Mouse (Mus musculus): ENCODE data around the gene Lhfpl3. TPM values are rescaled to one million over a fixed set of nuclear protein-coding genes. Genes with fewer than 3 reads are reported as not detected.
A peak's percentile ranks its signal among the peaks of the same experiment; 100 is the strongest.

Gene Lhfpl3
- total RNA-seq, 2 experiments from 2014 or later = 0.89 to 1.1 TPM

- DNase-seq = no peak
Measured at GRCm38 (mm10) chr5:22926171-22926570, 180.3 kb downstream of the Lhfpl3 start.

DNA sequence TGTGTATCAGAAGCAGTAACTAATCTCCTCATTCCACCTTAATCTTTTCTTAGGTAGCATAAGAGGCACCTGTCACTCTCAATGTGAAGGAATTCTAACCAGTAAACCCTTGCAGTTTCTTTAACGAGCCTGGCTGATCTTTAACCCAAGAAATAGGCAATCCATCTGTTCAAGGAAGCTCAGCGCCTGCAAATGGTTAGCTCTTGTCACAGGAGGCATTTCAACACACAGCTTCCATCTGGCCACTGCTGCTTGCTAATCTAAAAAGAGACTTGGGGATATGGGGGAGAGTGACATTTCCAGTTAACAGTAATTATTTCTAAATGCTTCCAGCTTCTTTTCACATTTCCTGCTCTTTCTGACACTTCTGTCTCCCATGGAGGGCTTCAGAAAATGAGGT, 182.9 kb downstream of the Lhfpl3 start:
- no peak for DNase-seq

DNA sequence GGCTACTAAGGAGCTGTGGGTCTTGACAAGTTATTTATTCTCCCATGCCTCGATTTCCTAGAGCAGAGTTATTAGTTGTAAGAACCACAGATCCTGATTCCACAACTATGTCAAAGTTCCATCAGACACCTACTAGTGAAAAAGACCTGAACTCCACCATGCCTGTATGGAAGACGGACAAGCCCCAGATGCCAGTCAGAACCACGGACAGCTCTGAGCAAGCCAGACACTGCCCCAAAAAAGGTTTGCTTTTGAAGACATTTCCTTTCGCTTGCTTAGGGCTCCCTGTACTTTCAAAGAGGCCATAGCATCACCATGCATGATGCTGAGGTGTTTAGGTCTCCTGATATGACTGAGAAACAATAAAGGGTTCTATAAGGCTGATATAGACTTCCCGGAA, 197.4 kb downstream of the Lhfpl3 start:
- peak in 1 of 2 experiments; percentile 4 for DNase-seq

- DNase-seq = peak; percentile 24 to 34
Measured at GRCm38 (mm10) chr5:22963300-22963699, 217.4 kb downstream of the Lhfpl3 start.

- DNase-seq = no peak
Measured at GRCm38 (mm10) chr5:22986771-22987170, 240.9 kb downstream of the Lhfpl3 start.

DNA sequence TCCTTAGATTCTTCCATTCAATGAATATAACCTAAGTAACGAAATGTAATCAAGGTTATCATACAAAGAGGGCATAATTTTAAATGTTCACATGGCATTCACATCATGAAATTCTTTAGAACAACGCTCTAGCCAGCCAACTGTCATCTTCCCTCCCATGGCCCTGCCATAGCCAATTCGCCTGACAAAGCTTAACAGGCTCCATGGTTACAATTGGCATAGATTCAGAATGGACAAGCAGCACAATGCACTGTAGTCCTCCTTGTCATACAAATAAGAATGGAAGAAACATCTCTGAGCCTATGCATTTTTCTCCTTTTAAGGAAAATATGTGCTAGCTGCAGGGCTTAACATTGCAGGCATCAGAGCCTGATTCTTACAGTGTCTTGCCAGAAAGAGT, 254.0 kb downstream of the Lhfpl3 start:
- DNase-seq = no peak

DNA sequence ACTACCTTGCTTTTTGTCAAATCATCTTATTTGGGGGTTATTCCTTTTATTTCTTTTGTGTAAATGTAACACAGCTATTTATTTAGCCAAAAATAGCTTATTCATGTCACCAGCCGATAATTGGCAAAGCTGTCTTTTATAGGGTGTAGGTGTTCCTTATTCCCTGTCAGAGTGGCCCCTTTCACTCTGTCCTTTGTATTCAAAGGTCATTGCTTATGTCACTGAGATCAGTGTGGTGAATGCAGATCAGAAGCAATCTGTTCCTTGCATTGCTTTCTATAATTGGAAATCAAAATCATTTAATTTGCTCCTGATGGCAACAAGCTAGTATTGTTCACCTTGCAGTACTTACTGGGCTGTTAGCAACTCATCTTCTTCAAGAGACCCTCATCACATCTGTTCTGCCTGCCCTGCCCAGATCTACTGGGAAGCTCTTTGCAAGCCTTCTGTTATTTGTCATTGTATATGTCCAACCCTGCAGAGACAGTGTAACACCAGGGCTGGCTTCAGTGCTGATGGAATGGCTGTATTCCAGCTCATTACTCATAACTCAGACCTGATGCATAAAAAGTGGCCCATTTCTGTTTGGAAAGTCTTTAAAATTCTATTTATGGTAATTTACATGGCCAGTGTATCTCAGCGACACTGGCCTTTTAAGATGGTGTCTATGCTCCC, 257.4 kb downstream of the Lhfpl3 start:
- DNase-seq = no peak

- DNase-seq = no peak
Measured at GRCm38 (mm10) chr5:23006207-23006606, 260.3 kb downstream of the Lhfpl3 start.

DNA sequence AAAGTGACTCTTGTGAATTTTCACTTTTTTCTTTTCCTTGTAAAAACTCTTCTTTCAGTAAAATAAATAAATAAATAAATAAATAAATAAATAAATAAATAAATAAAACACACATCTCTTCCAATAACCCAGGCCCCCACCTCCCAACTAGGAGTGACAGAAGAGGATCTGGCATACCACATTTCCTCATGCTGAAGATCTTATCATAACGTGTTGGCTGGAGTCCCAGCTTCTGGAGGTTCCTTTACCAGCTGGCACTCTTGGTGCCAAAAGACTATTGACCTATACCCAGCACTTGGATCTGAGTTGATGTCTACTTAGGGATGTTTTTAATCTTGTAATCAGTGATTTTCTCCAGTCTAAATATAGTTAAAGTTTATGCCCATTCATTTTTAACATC, 264.6 kb downstream of the Lhfpl3 start:
- DNase-seq = no peak

- DNase-seq = no peak
Measured at GRCm38 (mm10) chr5:23013997-23014396, 268.1 kb downstream of the Lhfpl3 start.

DNA sequence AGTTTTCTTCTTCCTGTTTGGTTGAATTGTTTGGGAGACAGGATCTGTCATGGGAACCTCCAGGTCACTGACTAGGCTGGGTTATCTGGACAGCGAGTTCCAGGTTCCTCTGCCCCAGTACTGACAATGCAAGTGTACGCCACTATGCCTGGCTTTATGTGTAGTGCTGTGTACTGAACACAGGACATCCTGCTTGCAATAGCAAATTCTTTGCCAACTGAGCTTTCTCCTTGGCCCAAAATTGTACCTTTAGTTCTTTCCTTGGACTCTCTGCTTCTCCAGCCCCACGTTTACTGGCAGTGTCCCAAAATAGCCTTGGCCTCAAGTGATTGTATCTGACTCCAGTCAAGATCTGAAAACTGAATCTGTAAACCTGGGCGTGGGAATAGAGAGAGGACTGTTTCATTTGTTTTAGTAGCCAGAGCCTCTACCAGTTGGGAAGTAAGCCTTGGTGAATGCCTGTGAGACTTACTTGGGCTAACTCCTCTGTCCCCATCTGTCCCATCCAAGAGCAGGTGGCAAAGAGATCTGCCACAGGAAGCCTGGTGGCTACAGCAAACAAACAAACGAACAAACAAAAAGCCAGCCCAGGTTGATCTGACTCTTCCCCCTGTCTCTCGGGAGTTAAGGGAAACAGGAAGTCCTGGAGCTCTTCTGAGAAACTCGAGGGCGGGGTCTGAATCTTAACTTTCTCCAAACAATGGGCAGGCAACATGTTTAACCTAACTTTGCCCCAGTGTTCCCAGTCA, 269.9 kb downstream of the Lhfpl3 start:
- DNase-seq = no peak

DNA sequence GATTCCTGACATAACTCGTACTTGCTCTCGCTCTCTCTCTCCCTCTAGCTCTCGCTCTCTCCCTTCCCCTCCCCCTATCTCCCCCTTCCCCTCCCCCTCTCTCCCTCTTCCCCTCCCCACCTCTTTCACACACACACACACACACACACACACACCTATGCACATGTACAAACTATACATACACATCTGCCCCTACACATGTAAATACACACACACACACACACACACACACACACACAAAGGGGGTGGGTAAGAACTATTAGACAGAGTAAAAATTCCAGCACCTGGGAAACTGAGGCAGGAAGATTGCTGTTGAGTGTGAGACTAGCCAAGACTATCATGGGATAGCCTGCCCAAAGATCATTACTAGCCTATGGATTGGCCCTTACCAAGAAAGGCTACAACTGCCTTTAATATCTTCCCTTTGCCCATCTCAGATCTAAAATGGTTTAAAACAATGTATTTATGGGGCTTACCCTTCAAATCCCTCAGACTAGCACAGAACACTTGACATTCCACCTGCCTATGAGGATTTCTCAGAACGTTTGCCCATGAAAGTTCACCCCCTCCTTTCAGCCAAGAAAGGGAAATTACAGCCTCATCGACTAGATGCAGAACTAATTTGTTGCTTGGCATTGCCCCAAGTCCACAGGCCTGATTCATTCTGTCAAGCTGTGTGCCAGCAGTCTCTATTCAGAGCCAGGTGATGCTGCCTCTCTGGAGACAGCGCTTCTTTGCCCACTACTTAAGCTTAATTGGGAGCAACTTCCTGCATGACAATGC, 289.3 kb downstream of the Lhfpl3 start:
- DNase-seq = peak; percentile 11 to 12

DNA sequence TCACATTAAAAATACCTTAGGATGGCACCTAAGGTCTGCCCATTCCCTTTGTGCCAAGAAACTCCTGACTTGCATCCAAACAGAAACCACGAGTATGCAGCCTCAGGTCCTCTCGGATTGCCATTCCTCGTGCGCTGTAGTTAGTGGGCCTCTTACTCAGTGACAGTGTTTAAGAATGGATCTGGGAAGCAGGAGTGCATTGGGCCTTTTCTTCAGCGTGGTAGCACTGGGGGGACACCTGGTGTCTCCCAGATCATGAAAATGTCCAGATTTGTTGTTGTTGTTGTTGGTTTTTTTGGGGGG, 289.8 kb downstream of the Lhfpl3 start:
- no peak for DNase-seq

GRCm38 (mm10) chr5:23040429-23040828, 294.6 kb downstream of the Lhfpl3 start:
- DNase-seq = no peak

- DNase-seq = no peak
Measured at GRCm38 (mm10) chr5:23042862-23043261, 297.0 kb downstream of the Lhfpl3 start.

DNA sequence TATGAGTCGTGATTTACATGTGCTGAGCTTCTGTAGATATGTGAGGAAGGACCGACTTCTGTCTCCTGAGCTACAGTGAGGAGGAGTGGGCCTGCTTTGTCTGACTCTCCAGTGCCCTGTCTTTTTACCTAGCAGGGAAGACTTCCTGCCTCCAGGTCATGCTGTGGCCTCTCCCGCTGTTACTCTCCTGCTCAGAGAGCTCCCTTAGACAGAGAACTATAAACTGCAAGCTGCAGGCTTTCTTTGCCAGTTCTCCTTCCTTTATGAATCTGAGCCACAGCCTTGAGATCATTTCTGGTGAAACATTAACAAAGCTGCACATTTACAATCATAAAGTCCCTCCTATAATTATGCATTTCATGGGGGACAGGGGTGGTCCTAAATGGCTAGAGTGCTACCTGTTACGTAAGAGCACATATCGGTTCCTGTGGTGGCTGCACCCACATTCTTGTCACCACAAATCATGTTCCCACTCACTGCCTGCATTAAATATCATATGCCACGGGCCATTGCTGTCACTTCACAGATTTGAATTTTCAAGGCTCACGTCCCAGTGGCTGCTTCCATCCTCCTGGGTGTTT, 303.3 kb downstream of the Lhfpl3 start:
- no peak for DNase-seq

GRCm38 (mm10) chr5:23051458-23051857, 305.6 kb downstream of the Lhfpl3 start:
- DNase-seq = no peak

DNA sequence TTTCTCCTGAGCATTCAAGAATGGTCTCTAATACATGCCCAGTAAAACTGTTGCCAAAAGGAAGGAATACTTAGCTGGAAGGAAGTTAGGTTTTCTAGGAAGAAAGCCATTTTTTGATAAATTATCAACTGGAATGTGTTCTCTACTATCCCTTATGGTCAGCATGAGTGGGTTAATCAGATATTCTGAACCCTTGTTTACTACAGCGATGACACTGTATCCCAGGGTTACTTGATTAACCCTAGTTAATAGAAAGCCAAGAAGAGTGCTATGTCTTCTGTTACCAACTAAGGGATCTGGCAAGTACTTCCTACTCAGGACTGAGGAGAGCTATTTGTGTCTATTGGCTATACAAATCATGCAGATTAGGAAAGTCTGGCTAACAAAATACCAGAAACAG, 349.0 kb downstream of the Lhfpl3 start:
- DNase-seq = no peak

- no peak for DNase-seq
Measured at GRCm38 (mm10) chr5:23106536-23106935, 360.7 kb downstream of the Lhfpl3 start.

- no peak for DNase-seq
Measured at GRCm38 (mm10) chr5:23111307-23111706, 365.4 kb downstream of the Lhfpl3 start.

GRCm38 (mm10) chr5:23114249-23114648, 368.4 kb downstream of the Lhfpl3 start:
- no peak for DNase-seq

DNA sequence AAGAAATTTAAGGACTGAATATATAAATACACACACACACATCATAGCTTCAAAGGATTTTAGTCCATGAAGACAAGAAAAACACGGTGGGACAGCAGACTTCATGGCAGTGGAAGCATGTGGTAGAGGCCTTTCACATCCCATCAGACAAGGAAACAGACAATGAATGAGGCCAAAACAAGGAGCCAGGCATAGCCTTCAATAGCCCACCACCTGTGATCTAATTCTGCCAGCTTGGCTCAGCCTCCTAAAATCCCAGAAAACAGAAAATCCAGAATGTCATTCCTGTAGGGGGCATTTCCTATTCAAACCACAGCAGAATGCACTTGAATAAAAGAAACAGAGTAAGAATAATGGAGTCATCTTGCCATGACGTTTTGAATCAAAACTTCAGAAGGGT, 381.0 kb downstream of the Lhfpl3 start:
- no peak for DNase-seq
